Mouse (Mus musculus) cerebellum, adult 2 months (tissue): ENCODE measurements around the gene Rpa2.

Source experiments
- CTCF ChIP-seq: fragments of 200-500 bp; IDR thresholded peaks from 2 replicates; pipeline ENCODE4 v1.5.1; 2011; ENCODE audit warnings: low read depth, mild to moderate bottlenecking, control low read depth, low read length, moderate library complexity, borderline replicate concordance; ENCODE audit not compliant: insufficient read depth
- POLR2A ChIP-seq: fragments of 200-500 bp; IDR thresholded peaks from 2 replicates; pipeline ENCODE4 v1.6.1; 2011; ENCODE audit warnings: low read length, control low read depth, borderline replicate concordance; ENCODE audit not compliant: insufficient read depth

DNA sequence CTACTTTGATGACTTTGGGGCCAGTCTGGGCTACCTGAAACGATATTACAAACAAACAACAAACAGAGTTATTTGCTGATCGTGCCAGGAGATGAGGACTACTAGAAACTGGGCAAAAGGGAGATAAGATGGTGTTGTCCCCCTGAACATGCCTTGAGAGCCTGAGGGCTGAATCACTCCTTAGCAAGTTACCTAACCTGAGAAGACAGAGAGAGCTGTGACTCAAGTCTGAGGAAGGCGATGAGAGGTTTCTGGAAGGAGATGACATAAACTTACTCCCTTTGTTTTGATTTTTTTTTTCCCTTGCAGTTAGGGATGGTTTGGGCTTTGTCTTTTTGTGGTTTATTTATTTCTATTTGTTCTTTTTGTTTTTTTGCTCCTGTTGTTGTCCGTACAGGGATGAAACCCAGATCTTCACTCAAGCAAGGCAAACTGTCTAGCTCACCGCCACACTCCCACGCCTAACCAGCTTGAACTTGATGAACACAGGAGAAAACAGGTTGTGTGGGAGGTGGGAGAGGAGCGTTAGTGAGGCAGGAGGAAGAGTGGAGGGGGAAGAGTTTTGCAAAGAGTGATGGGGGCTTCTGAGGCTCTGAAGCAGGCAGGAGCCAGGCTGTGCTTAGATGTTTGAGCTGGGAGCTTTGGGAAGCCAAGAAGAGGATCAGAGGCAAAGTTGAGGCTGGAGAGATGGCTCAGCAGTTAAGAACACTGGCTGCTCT is 10.3 kb upstream of the Rpa2 start:
- TF ChIP-seq CTCF = no peak
- TF ChIP-seq POLR2A = no peak
